In genomic region chr14:21052112-21052780, GRCm38 (mm10) we compare ENCODE assay signal across 8 mouse cellular contexts. TPM values are rescaled to one million over a fixed set of nuclear protein-coding genes. Genes with fewer than 3 reads are reported as not detected.
A peak's percentile ranks its signal among the peaks of the same experiment; 100 is the strongest.
DNase-seq lines count a peak whose midpoint lies in the region; ATAC-seq and TF ChIP-seq lines count a peak whose summit lies in the region.

TSS of gene Ap3m1 (minus strand) at chr14:21052508.
TSS of gene Adk (plus strand) at chr14:21052574.

- H3K27me3 ChIP-seq in E14TG2a.4 (ENCODE audit: insufficient read depth, low read length): no peaks in the 10 kb centered on the region
- H3K27me3 ChIP-seq in forebrain, embryonic 12.5 days: no peaks in the 10 kb centered on the region
- H3K27me3 ChIP-seq in heart, postnatal 0 days (ENCODE audit: control insufficient read depth, insufficient read depth, low read length): no peaks in the 10 kb centered on the region
- no peaks in the 10 kb centered on the region for H3K27me3 ChIP-seq in liver, embryonic 16.5 days (ENCODE audit: control insufficient read depth, insufficient read depth, low read depth, low read length)
- H3K27me3 ChIP-seq in neural tube, embryonic 13.5 days: no peaks in the 10 kb centered on the region
- H3K27me3 ChIP-seq in testis, adult 2 months (ENCODE audit: control insufficient read depth, insufficient read depth, low read length): no peaks in the 10 kb centered on the region

- peak; percentile 95 for DNase-seq in c-Kit-positive CD71-positive TER-119-positive erythroid progenitor cells, embryonic 14.5 days (ENCODE audit: low spot score)
- peak; percentile 96 for DNase-seq in heart, postnatal 0 days (ENCODE audit: low spot score)
- DNase-seq in kidney, postnatal 4 days: peak; percentile 97

- peak within 1 kb of the TSS; percentile 99 for H3K4me3 ChIP-seq in E14TG2a.4 (replicated peaks; ENCODE audit: low read length)
- peak within 1 kb of the TSS; percentile 83 for H3K4me3 ChIP-seq in forebrain, embryonic 12.5 days (replicated peaks)
- peak within 1 kb of the TSS; percentile 91 for H3K4me3 ChIP-seq in heart, postnatal 0 days (ENCODE audit: low read depth, low read length)
- peak within 1 kb of the TSS; percentile 99 for H3K4me3 ChIP-seq in liver, embryonic 16.5 days (ENCODE audit: low read depth, low read length)
- H3K4me3 ChIP-seq in neural tube, embryonic 13.5 days: peak within 1 kb of the TSS; percentile 63
- peak within 1 kb of the TSS; percentile 82 for H3K4me3 ChIP-seq in testis, adult 2 months (ENCODE audit: control insufficient read depth, low read depth, low read length)

- H3K27ac ChIP-seq in forebrain, embryonic 12.5 days: peak within 1 kb of the TSS; percentile 90
- peak within 1 kb of the TSS; percentile 96 for H3K27ac ChIP-seq in heart, postnatal 0 days (ENCODE audit: low read depth)
- peak within 1 kb of the TSS; percentile 92 for H3K27ac ChIP-seq in liver, embryonic 16.5 days (ENCODE audit: low read length)
- peak within 1 kb of the TSS; percentile 94 for H3K27ac ChIP-seq in neural tube, embryonic 13.5 days (replicated peaks)
- peak within 1 kb of the TSS; percentile 90 for H3K27ac ChIP-seq in testis, adult 2 months (ENCODE audit: control insufficient read depth, insufficient read depth, low read depth, low read length)

- TF ChIP-seq EP300 in heart, postnatal 0 days (IDR thresholded peaks at IDR 0.05; ENCODE audit: low read depth): peak; percentile 98

- H3K9ac ChIP-seq in forebrain, embryonic 12.5 days: peak within 1 kb of the TSS; percentile 83
- peak within 1 kb of the TSS; percentile 86 for H3K9ac ChIP-seq in heart, postnatal 0 days (replicated peaks; ENCODE audit: low read depth, low read length)
- H3K9ac ChIP-seq in liver, embryonic 16.5 days (ENCODE audit: low read depth, low read length): peak within 1 kb of the TSS; percentile 92
- peak within 1 kb of the TSS; percentile 77 for H3K9ac ChIP-seq in neural tube, embryonic 13.5 days

- peak; percentile 98 for ATAC-seq in forebrain, embryonic 12.5 days (ENCODE audit: low FRiP score)
- ATAC-seq in heart, postnatal 0 days (ENCODE audit: insufficient read depth, low read depth): peak; percentile 96
- peak; percentile 96 for ATAC-seq in liver, embryonic 16.5 days (ENCODE audit: low read depth)
- peak; percentile 98 for ATAC-seq in neural tube, embryonic 13.5 days (ENCODE audit: low read depth)

- peak; percentile 54 for TF ChIP-seq POLR2A in testis, adult 2 months (IDR thresholded peaks at IDR 0.05; ENCODE audit: control insufficient read depth, low read depth, low read length)

- peaks cover 61% of the 10 kb centered on the region for H3K4me1 ChIP-seq in E14TG2a.4 (replicated peaks; ENCODE audit: low read depth, low read length)
- peaks cover 12% of the 10 kb centered on the region; the same call in 1 of the 2 replicates for H3K4me1 ChIP-seq in forebrain, embryonic 12.5 days
- peaks cover 22% of the 10 kb centered on the region for H3K4me1 ChIP-seq in heart, postnatal 0 days (ENCODE audit: control insufficient read depth, insufficient read depth)
- peaks cover 18% of the 10 kb centered on the region for H3K4me1 ChIP-seq in liver, embryonic 16.5 days (ENCODE audit: control insufficient read depth, low read depth, low read length)
- H3K4me1 ChIP-seq in neural tube, embryonic 13.5 days (replicated peaks): peaks cover 14% of the 10 kb centered on the region
- H3K4me1 ChIP-seq in testis, adult 2 months (ENCODE audit: control insufficient read depth, insufficient read depth, low read length): peaks cover 4% of the 10 kb centered on the region; the same call in 1 of the 2 replicates

- H3K9me3 ChIP-seq in E14TG2a.4 (ENCODE audit: low read length): no peaks in the 10 kb centered on the region
- H3K9me3 ChIP-seq in forebrain, embryonic 12.5 days: 0 out of 2 replicates have a peak, but pooled peaks cover 3% of the 10 kb centered on the region
- H3K9me3 ChIP-seq in heart, postnatal 0 days (replicated peaks; ENCODE audit: control insufficient read depth, low read length): no peaks in the 10 kb centered on the region
- peaks cover 6% of the 10 kb centered on the region for H3K9me3 ChIP-seq in liver, embryonic 16.5 days (replicated peaks; ENCODE audit: control insufficient read depth, low read length)
- H3K9me3 ChIP-seq in neural tube, embryonic 13.5 days: no peaks in the 10 kb centered on the region

- peak within 1 kb of the TSS; percentile 93 for H3K4me2 ChIP-seq in forebrain, embryonic 12.5 days
- peak within 1 kb of the TSS; percentile 76 for H3K4me2 ChIP-seq in heart, postnatal 0 days (ENCODE audit: low read depth, low read length)
- peak within 1 kb of the TSS; percentile 88 for H3K4me2 ChIP-seq in liver, embryonic 16.5 days (ENCODE audit: low read depth, low read length)
- H3K4me2 ChIP-seq in neural tube, embryonic 13.5 days: peak within 1 kb of the TSS; percentile 91

- TF ChIP-seq CTCF in E14TG2a.4 (conservative IDR thresholded peaks at IDR 0.05; ENCODE audit: low read length): no peak
- TF ChIP-seq CTCF in heart, postnatal 0 days (IDR thresholded peaks at IDR 0.05; ENCODE audit: low read depth): no peak
- TF ChIP-seq CTCF in testis, adult 2 months (IDR thresholded peaks at IDR 0.05; ENCODE audit: control insufficient read depth, insufficient read depth, insufficient replicate concordance, low read depth, low read length): no peak

- H3K36me3 ChIP-seq in E14TG2a.4 (ENCODE audit: insufficient read depth, low read length): peaks cover 30% of the 10 kb centered on the region
- no peaks in the 10 kb centered on the region for H3K36me3 ChIP-seq in forebrain, embryonic 12.5 days (replicated peaks)
- no peaks in the 10 kb centered on the region for H3K36me3 ChIP-seq in heart, postnatal 0 days (replicated peaks; ENCODE audit: control insufficient read depth, insufficient read depth, low read length)
- H3K36me3 ChIP-seq in liver, embryonic 16.5 days (ENCODE audit: control insufficient read depth, insufficient read depth): no peaks in the 10 kb centered on the region
- no peaks in the 10 kb centered on the region for H3K36me3 ChIP-seq in neural tube, embryonic 13.5 days
- H3K36me3 ChIP-seq in testis, adult 2 months (ENCODE audit: control insufficient read depth, insufficient read depth, low read length): no peaks in the 10 kb centered on the region

- under 1% methylated on average over 46 of the region's 48 CpGs for WGBS in forebrain, embryonic 12.5 days
- WGBS in heart, postnatal 0 days: 0% methylated on average over 42 of the region's 48 CpGs
- WGBS in liver, embryonic 16.5 days (ENCODE audit: insufficient replicate concordance): under 1% methylated on average over 48 of the region's 48 CpGs
- WGBS in neural tube, embryonic 13.5 days: under 1% methylated on average over 48 of the region's 48 CpGs

RNA-seq across cellular contexts. Expression of gene Ap3m1, which starts in this region (rescaled TPM):
- polyA plus RNA-seq in forebrain, embryonic 12.5 days (2016; fragmentation: Nextera tagmentation; extraction: Ambion mirVana): 121 and 127 TPM in 2 replicates
- 63.7 and 65.4 TPM in 2 replicates for total RNA-seq in heart, postnatal 0 days (2014; rRNA removed; ENCODE audit: low replicate concordance)
- 43.6 and 44.7 TPM in 2 replicates for polyA plus RNA-seq in heart, postnatal 0 days (2015; fragmentation: Nextera tagmentation; extraction: Ambion mirVana)
- polyA plus RNA-seq in liver, embryonic 16.5 days (2015; fragmentation: Nextera tagmentation; extraction: Ambion mirVana): 31.6 and 33.4 TPM in 2 replicates
- polyA plus RNA-seq in neural tube, embryonic 13.5 days (2015; fragmentation: Nextera tagmentation; extraction: Ambion mirVana): 89.3 and 92.6 TPM in 2 replicates
- polyA plus RNA-seq in testis, adult 2 months (2012; rRNA removed): 25.9 and 31.6 TPM in 2 replicates

RNA-seq across cellular contexts. Expression of gene Adk, which starts in this region (rescaled TPM):
- polyA plus RNA-seq in forebrain, embryonic 12.5 days (2016; fragmentation: Nextera tagmentation; extraction: Ambion mirVana): 107 and 117 TPM in 2 replicates
- 126 and 133 TPM in 2 replicates for total RNA-seq in heart, postnatal 0 days (2014; rRNA removed; ENCODE audit: low replicate concordance)
- polyA plus RNA-seq in heart, postnatal 0 days (2015; fragmentation: Nextera tagmentation; extraction: Ambion mirVana): 246 and 255 TPM in 2 replicates
- polyA plus RNA-seq in liver, embryonic 16.5 days (2015; fragmentation: Nextera tagmentation; extraction: Ambion mirVana): 224 and 254 TPM in 2 replicates
- polyA plus RNA-seq in neural tube, embryonic 13.5 days (2015; fragmentation: Nextera tagmentation; extraction: Ambion mirVana): 39.0 and 46.7 TPM in 2 replicates
- 22.4 and 23.4 TPM in 2 replicates for polyA plus RNA-seq in testis, adult 2 months (2012; rRNA removed)

Comparison
In these comparisons a context has a peak if more than half of its experiments do, and no peak if none do; other contexts are left out.
1. Peak in every context shown above with its lines: DNase-seq, ATAC-seq, H3K4me3 ChIP-seq and H3K27ac ChIP-seq.